Mouse (Mus musculus) C2C12 (cell line): ENCODE measurements around the gene Rfx2.

Source experiments
- CEBPB ChIP-seq: IDR thresholded peaks from one replicate; pipeline ENCODE4 v1.6.1; 2011; ENCODE audit warnings: low read depth, mild to moderate bottlenecking, control low read depth, moderate library complexity
- CTCF ChIP-seq: IDR thresholded peaks from one replicate; pipeline ENCODE4 v1.5.1; 2011; ENCODE audit not compliant: control insufficient read depth, insufficient read depth, insufficient read length
- MAX ChIP-seq: IDR thresholded peaks from one replicate; pipeline ENCODE4 v1.6.1; 2011; ENCODE audit warnings: mild to moderate bottlenecking, control low read depth
- MYOD1 ChIP-seq: IDR thresholded peaks from one replicate; pipeline ENCODE4 v1.6.1; 2011; ENCODE audit warnings: low read depth; ENCODE audit not compliant: control insufficient read depth, insufficient read length
- MYOG ChIP-seq: IDR thresholded peaks from one replicate; pipeline ENCODE4 v1.6.1; 2011; ENCODE audit not compliant: control insufficient read depth, insufficient read length; ENCODE audit errors: extremely low read depth
- USF1 ChIP-seq: IDR thresholded peaks from one replicate; pipeline ENCODE4 v1.6.1; 2011; ENCODE audit warnings: low read depth, mild to moderate bottlenecking, control low read depth, moderate library complexity

DNA sequence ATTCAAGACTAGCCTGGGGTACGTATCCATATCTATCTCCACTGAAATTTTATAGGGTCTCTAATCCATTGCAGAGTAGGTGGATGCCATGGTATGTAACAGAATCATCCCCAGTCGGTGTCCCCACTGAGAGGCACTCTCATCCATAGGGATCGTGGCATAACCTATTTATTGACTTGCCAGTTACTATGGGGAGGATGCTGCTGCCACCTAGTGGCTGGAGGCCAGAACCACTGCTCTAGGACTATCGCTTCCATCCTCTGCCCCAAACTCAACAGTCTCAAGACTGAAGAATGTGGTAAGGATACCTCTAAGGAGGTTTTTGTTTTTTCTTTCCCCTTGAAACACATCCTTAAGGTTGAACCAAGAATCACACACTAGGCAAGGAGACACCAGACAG lies 27.4 kb upstream of the Rfx2 start:
- no peak for TF ChIP-seq MAX
- peak; percentile 66 for TF ChIP-seq CTCF
- no peak for TF ChIP-seq MYOG
- no peak for TF ChIP-seq CEBPB
- TF ChIP-seq USF1, result no peak
- no peak for TF ChIP-seq MYOD1
